Mouse (Mus musculus): Measurements from ENCODE around the gene Kcnmb1.

The Kcnmb1 gene

DNA sequence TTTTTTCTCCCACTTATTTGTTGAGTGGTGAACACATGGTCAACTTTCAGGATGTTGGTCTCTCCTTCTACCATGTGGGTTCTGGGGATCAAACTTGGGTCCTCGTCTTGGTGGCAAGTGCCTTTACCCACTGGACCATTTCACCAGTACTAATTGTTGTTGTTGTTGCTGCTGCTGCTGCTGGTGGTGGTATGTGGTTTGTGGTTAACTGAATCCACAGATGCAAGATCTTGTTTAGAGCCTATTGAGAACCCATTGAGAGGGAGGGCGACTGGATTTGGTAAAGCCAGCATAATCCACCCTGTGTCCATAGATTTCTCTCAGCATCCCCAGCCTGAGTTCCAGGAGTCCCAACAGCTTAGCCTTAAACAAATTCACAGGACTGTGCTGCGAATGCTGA is 37.6 kb downstream of the Kcnmb1 start:
- ATAC-seq (ENCODE audit: low TSS enrichment) = no peak

DNA sequence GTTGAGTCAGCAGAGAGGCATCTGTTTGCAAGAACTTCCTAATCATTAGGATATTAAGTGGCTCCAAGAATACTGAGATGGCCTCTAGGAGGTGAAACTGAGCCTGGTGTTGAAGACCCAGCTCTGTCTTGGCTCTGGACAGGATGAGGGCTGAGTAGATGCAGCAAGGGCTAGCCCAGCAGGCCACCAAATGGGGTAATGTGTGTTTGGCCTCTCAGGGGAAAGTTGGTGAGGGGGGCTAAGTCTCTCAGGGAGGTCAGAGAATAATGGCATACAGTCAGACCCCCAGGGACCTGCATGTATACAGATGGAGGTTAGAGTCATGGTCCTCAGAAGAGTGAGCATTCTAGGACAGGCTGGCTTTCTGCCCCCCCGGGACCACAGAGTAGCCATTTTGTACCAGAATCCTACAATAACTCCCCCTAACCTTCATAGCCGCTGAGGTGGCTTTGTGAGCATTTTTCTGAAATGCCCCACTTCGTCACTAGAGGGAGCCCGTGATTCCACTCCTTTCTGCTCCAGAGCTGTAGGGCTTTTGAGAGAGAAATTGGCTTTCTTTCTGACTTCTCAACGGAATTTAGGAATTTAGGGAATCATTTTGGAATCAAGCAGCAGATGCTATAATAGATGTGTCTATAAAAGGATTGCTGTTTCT is 39.3 kb downstream of the Kcnmb1 start:
- ATAC-seq (ENCODE audit: low TSS enrichment) = peak; percentile 90

DNA sequence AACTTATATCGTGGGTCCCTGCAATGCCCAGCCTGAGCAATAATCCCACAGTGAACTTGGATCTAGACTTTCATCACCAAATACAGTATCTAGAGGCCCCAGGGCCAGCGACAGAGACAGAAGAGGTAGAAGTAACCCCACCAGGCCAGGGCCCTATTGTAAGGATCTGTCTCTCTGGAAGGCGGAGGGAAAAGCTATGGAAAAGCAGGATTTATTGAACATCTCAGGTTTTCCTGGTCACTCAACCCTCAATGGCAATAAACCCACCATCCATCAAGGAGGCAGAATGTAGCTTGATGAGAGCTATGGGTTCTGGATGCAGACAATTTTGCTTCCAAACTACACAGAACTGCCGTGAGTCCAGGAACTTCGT is 39.8 kb downstream of the Kcnmb1 start:
- peak; percentile 31; the same call in 1 of the 2 replicates for ATAC-seq (ENCODE audit: low TSS enrichment)

DNA sequence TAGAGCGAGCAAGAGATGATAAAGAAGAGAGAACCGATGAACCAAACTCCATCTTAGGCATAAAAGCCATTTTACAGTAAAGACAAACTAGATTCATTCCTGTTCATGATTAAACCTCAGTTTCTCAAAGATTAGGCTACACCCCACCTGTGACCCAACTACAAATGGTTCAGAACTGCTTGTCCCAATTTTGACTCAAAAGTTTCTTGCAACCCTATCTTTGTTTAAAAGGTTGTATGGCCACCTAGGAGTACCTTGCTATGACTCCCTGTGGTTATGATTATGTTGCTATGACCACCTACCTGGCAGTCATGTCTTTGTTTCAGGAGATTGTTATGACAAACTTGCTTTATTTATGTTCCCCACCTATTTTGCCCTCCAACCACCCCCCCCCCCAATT is 44.8 kb downstream of the Kcnmb1 start:
- ATAC-seq (ENCODE audit: low TSS enrichment) = no peak

DNA sequence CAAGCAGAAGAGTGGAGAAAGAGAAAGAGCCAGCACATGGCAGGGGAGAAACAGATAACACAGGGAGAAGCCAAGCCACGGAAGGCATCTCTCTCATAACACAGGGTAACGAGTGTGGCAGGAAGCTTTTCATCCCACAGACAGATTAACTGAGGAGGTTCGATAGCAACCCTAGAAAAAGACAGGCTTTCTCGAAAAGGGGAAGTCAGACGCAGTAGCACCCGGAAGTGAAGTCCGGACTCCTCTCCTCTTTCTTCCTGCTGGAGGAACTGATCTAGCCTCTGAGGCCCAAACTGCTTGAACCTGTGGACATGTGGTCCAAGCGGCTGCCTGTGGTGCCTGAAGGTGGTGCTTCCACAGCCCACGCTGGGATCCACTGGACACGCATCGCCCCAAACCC is 45.4 kb downstream of the Kcnmb1 start:
- no peak for ATAC-seq (ENCODE audit: low TSS enrichment)

DNA sequence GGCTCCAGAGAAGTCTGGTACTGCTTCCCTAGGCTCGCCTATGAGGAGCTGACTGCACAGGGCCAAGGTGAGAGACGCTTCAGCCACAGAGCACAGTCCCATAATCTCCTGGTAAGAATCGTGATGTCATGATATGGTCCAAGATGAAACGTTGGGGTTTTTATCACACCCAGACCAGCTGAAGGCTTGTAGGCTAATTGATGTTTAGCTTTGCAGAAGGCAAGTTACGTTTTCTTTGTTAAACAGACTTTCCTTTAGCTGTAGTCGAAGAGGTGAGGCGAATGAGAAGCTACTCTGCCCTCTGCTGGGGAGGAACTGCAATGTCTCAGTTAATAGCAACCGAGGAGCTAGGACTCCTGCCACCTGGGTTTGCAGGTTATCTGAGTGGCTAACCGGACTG is 45.9 kb downstream of the Kcnmb1 start:
- ATAC-seq (ENCODE audit: low TSS enrichment) = peak; percentile 92

DNA sequence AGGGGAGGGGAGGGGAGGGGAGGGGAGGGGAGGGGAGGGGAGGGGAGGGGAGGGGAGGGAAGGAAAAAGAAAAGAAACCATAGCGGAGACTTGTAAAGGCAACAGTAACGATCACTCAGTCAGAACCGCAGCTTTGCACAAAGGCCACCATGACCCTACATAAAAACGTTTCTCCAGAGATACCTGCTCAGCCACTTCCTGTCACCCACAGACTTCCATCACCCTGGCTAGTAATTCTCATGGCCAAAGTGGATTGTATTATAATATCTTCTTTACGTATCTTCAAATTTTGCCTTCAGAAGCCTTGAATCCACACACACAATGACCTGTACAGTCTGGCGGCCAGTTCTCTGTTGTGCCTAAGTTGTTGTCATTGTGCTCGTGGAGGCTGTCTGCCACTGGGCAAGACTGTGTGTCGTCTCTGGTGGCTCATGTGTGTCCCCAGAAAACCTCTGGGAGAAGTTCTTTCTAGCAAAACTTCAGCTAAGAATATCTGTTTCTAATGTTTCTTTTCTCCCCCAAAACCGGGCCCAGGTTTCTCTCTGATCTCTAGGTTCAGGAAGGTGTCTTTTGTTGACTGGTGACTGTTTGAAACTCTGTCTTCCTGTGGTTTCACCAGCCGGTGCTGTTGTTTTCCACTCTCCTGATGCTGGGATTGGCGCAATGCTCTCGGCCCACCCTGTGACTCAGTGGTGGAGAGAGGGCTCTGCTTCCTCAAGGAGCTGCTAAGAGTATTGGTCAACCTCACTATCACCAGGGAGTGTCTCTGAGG is 46.7 kb downstream of the Kcnmb1 start:
- no peak for ATAC-seq (ENCODE audit: low TSS enrichment)

DNA sequence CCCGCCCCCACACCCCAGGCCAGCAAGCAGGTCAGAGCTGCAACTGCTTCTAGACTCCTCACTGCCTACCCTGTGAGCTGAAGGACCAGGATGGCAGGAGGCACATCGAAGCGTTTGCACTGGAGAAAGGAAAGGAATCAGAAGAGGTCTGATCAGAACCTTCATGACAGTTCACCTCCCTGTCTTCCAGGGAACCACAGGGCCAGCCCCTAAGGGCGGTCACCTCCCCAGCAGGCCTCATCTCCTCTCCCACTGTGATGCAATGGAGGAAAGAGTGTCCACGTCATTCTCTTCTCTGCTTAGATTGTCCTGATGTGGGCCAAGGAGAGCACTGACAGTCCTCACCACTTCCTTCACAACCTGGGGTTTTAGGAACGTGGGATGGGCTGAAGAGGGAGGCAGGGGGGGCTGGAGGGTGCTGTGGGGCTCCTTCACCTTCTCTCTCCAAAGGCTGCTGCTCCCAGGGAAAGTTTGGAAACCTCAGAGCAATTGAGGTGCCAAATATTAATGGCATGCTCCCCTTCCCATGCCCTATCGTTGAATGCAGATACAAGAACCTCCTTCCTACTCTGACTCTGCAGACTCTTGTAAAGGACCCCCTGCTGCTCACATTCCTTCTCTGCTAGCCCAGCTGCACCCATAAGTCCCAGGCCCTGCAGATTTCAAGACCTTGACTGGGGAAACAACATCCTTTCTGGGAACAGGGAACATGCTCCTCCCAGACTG is 47.5 kb downstream of the Kcnmb1 start:
- ATAC-seq (ENCODE audit: low TSS enrichment) = no peak

DNA sequence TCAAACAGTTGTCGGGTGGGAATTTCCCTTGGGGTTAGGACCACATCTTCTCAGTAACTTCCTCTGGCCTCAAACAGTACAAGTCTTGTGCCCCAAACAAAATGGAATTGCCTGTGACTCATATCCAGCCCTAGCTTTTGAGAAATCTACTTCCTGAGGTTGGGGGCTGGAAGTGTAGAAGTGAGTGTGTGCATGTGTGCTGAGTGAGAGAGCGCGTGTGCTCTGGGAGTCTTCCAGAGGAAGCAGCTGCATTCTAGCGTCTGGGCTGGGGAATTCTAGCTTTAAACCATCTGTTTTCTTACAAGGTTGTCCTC is 48.0 kb downstream of the Kcnmb1 start:
- ATAC-seq (ENCODE audit: low TSS enrichment) = peak; percentile 82

DNA sequence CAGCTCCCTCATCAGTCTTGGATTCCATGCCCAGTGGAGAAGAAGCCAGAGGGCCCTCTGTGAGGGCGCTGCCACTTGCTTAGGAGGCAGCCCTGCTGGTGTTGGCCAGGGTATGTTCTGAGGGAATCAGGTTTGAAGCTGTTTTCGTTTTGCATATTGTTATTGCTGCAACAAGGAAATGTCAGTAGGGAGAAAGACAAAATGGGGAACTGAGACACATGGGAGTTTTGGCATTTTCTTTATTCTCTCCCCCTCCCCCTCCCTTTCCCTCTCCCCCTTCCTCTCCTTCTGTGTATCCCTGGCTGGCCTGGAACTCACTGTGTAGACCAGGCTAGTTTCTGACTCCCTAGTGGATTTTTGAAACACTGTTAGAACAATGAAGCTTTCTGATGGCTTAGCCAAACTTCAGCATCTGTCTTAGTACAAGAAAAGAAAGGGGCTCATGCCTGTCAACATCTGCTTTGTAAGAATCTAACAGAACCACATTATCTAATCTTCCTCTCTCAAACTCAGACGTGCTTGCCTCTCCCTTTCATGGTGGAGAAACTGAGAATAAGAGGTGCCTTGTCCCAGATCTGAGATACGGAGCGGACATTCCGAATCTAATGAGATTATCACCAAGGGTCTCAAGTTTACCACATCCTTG is 49.3 kb downstream of the Kcnmb1 start:
- ATAC-seq (ENCODE audit: low TSS enrichment) = no peak
